Mouse (Mus musculus) stomach, embryonic 14.5 days (tissue): ENCODE measurements at regions not wholly inside any gene's neighbourhood (a gene's known extent, or its start where the extent isn't known, plus 50 kb on each side); places are given as distances from the start of the nearest gene placed in this dataset.

Experiments used
- ATAC-seq: fragments of 200-750 bp; cut with Nextera tagmentation; 2 replicates; pipeline ENCODE4 v1.8.0; 2017; ENCODE audit warnings: low read depth, moderate TSS enrichment; ENCODE audit not compliant: insufficient number of reproducible peaks, insufficient read depth, low FRiP score
- H3K27ac ChIP-seq: fragments of 300-500 bp; sonication (generic); 2 replicates; pipeline ENCODE4 v1.5.1; 2014; ENCODE audit warnings: mild to moderate bottlenecking, low read length, moderate library complexity, mixed read lengths
- H3K27me3 ChIP-seq: fragments of 300-500 bp; sonication (generic); 2 replicates; pipeline ENCODE4 v1.6.1; 2014; ENCODE audit warnings: low read length, control low read depth, mixed read lengths; ENCODE audit not compliant: control insufficient read depth, insufficient read depth
- H3K36me3 ChIP-seq: fragments of 300-500 bp; sonication (generic); 2 replicates; pipeline ENCODE4 v1.6.1; 2014; ENCODE audit warnings: mild to moderate bottlenecking, control low read depth, low read length, moderate library complexity, mixed read lengths; ENCODE audit not compliant: control insufficient read depth, insufficient read depth
- H3K4me1 ChIP-seq: fragments of 300-500 bp; sonication (generic); 2 replicates; pipeline ENCODE4 v1.6.1; 2014; ENCODE audit warnings: low read length, control low read depth, mixed read lengths; ENCODE audit not compliant: control insufficient read depth, insufficient read depth
- H3K4me2 ChIP-seq: fragments of 300-500 bp; sonication (generic); replicated peaks from 2 replicates; pipeline ENCODE4 v1.6.1; 2014; ENCODE audit warnings: low read depth, low read length, control low read depth
- H3K4me3 ChIP-seq: fragments of 300-500 bp; sonication (generic); 2 replicates; pipeline ENCODE4 v1.5.1; 2014; ENCODE audit warnings: low read depth, low read length, control low read depth
- H3K9ac ChIP-seq: fragments of 300-500 bp; sonication (generic); replicated peaks from 2 replicates; pipeline ENCODE4 v1.6.1; 2014; ENCODE audit warnings: low read depth, mild to moderate bottlenecking, control low read depth, low read length, moderate library complexity, mixed read lengths
- H3K9me3 ChIP-seq: fragments of 300-500 bp; sonication (generic); 2 replicates; pipeline ENCODE4 v1.6.1; 2016; ENCODE audit warnings: low read depth, low read length, control low read depth; ENCODE audit not compliant: control insufficient read depth
- WGBS: fragments of 180-500 bp; shearing (Covaris S2); extraction: QIAGEN DNeasy Blood & Tissue Kit; methylation state at CpG from one replicate; pipeline ENCODE4 v1.1.7; 2014; 5-methylcytosine and 5-hydroxymethylcytosine counted together

GRCm38 (mm10) chr9:122531806-122532205 is 180.4 kb downstream of the Abhd5 start:
- 79% methylated on average over 2 of the region's 2 CpGs for WGBS
- Histone ChIP-seq H3K27me3 (no peaks in the 10 kb centered on the region), H3K27ac (no peak overlapping the region), H3K36me3 (no peaks in the 10 kb centered on the region), H3K4me2 (no peak overlapping the region), H3K9me3 (no peaks in the 10 kb centered on the region), H3K4me1 (0 out of 2 replicates have a peak, but pooled peaks cover 2% of the 10 kb centered on the region), H3K9ac (no peak overlapping the region), H3K4me3 (no peak overlapping the region)
- ATAC-seq = no peak

- 30% methylated on average over 15 of the region's 15 CpGs for WGBS
- no peak overlapping the region for H3K27ac ChIP-seq
- H3K27me3 ChIP-seq = no peaks in the 10 kb centered on the region
- H3K4me2 ChIP-seq = no peak overlapping the region
- H3K4me1 ChIP-seq = 0 out of 2 replicates have a peak, but pooled peaks cover 2% of the 10 kb centered on the region
- H3K4me3 ChIP-seq = no peak overlapping the region
- no peaks in the 10 kb centered on the region for H3K9me3 ChIP-seq
- H3K36me3 ChIP-seq = no peaks in the 10 kb centered on the region
- no peak overlapping the region for H3K9ac ChIP-seq
- ATAC-seq = no peak
Observed at GRCm38 (mm10) chr9:122534121-122534814, 182.9 kb downstream of the Abhd5 start.

GRCm38 (mm10) chr9:122534965-122535364 is 183.6 kb downstream of the Abhd5 start:
- H3K27ac ChIP-seq = no peak overlapping the region
- H3K27me3 ChIP-seq = no peaks in the 10 kb centered on the region
- no peaks in the 10 kb centered on the region for H3K9me3 ChIP-seq
- WGBS = 48% methylated on average over 2 of the region's 2 CpGs
- no peak overlapping the region for H3K4me2 ChIP-seq
- 0 out of 2 replicates have a peak, but pooled peaks cover 2% of the 10 kb centered on the region for H3K4me1 ChIP-seq
- no peak overlapping the region for H3K4me3 ChIP-seq
- ATAC-seq = no peak
- no peaks in the 10 kb centered on the region for H3K36me3 ChIP-seq
- no peak overlapping the region for H3K9ac ChIP-seq

- no peaks in the 10 kb centered on the region for H3K4me1 ChIP-seq
- 32% methylated on average over 3 of the region's 3 CpGs for WGBS
- H3K9me3 ChIP-seq = no peaks in the 10 kb centered on the region
- H3K9ac ChIP-seq = no peak overlapping the region
- no peaks in the 10 kb centered on the region for H3K36me3 ChIP-seq
- H3K27me3 ChIP-seq = no peaks in the 10 kb centered on the region
- H3K4me2 ChIP-seq = no peak overlapping the region
- no peak overlapping the region for H3K4me3 ChIP-seq
- no peak for ATAC-seq
- no peak overlapping the region for H3K27ac ChIP-seq
Observed at GRCm38 (mm10) chr9:122540091-122540490, 188.7 kb downstream of the Abhd5 start.

- H3K9ac ChIP-seq = no peak overlapping the region
- H3K27ac ChIP-seq = no peak overlapping the region
- H3K4me2 ChIP-seq = no peak overlapping the region
- H3K36me3 ChIP-seq = no peaks in the 10 kb centered on the region
- H3K4me3 ChIP-seq = no peak overlapping the region
- WGBS = 82% methylated on average over 9 of the region's 9 CpGs
- H3K27me3 ChIP-seq = no peaks in the 10 kb centered on the region
- no peaks in the 10 kb centered on the region for H3K4me1 ChIP-seq
- no peaks in the 10 kb centered on the region for H3K9me3 ChIP-seq
- ATAC-seq = no peak
Observed at GRCm38 (mm10) chr9:122556051-122556450, 191.1 kb upstream of the Topaz1 start.

- no peaks in the 10 kb centered on the region for H3K9me3 ChIP-seq
- WGBS = 78% methylated on average over 3 of the region's 3 CpGs
- ATAC-seq = no peak
- H3K27ac ChIP-seq = no peak overlapping the region
- no peak overlapping the region for H3K9ac ChIP-seq
- H3K4me3 ChIP-seq = no peak overlapping the region
- H3K4me1 ChIP-seq = peaks cover 14% of the 10 kb centered on the region; the same call in 1 of the 2 replicates
- H3K27me3 ChIP-seq = peaks cover 37% of the 10 kb centered on the region
- no peak overlapping the region for H3K4me2 ChIP-seq
- no peaks in the 10 kb centered on the region for H3K36me3 ChIP-seq
Observed at GRCm38 (mm10) chr9:122566060-122566459, 181.1 kb upstream of the Topaz1 start.

GRCm38 (mm10) chr9:122568691-122569441 is 178.3 kb upstream of the Topaz1 start:
- H3K36me3 ChIP-seq = no peaks in the 10 kb centered on the region
- H3K9ac ChIP-seq = 0 out of 2 replicates have a peak overlapping the region, but pooled peaks have one; percentile 14
- peaks cover 50% of the 10 kb centered on the region for H3K27me3 ChIP-seq
- no peaks in the 10 kb centered on the region for H3K9me3 ChIP-seq
- H3K4me2 ChIP-seq = peak overlapping the region; percentile 69
- H3K4me1 ChIP-seq = peaks cover 14% of the 10 kb centered on the region; the same call in 1 of the 2 replicates
- ATAC-seq = no peak
- peak overlapping the region; percentile 35 for H3K4me3 ChIP-seq
- no peak overlapping the region for H3K27ac ChIP-seq
- under 1% methylated on average over 62 of the region's 68 CpGs for WGBS

- H3K4me3 ChIP-seq = peak overlapping the region; percentile 35
- H3K9ac ChIP-seq = no peak overlapping the region
- no peak overlapping the region for H3K27ac ChIP-seq
- H3K4me1 ChIP-seq = peaks cover 14% of the 10 kb centered on the region; the same call in 1 of the 2 replicates
- under 1% methylated on average over 48 of the region's 48 CpGs for WGBS
- no peaks in the 10 kb centered on the region for H3K36me3 ChIP-seq
- H3K9me3 ChIP-seq = no peaks in the 10 kb centered on the region
- peaks cover 49% of the 10 kb centered on the region for H3K27me3 ChIP-seq
- no peak for ATAC-seq
- peak overlapping the region; percentile 69 for H3K4me2 ChIP-seq
Observed at GRCm38 (mm10) chr9:122569511-122570455, 177.4 kb upstream of the Topaz1 start.
